Mouse (Mus musculus): Measurements from ENCODE around the gene Zfp367. TPM values are rescaled to one million over a fixed set of nuclear protein-coding genes. Genes with fewer than 3 reads are reported as not detected.

Gene Zfp367
- 28.0 TPM for polyA plus RNA-seq (2015; fragmentation: Illumina TruSeq; extraction: RNeasy Lipid Tissue Mini Kit (QIAGEN cat#74804); ENCODE audit: insufficient read depth, low replicate concordance)

DNA sequence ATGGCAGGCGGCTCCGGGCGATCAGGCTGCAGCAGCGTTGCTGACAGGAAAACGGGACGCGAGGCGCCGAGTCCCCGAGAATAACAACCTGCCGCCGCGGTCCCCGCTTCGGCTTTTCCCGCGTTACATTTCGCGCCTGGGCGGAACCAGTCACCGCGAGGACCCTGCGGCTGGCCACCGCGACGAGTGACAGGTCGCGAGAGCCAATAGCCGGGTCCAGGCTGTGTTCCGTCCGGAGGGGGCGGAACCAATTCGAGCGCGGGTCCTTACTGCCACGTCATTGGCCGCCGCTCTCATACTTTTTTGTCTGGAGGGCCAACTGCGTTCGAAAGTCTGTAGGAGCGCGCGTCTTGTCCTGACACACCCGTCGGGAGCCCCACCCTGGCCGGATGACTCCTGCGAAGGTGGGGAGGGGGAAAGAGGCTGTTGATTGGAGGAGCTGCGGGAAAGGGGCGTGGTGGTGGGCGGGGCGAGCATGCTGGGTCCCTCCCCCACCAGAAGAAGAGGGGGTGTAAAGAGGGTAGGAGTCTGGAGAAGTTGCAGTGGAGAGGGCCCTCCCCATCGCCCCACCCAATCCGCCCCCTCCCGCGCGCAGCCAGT lies at the start of gene Zfp367:
Gene Zfp367 (minus strand): TSS at position 120 of the 600 bp plus-strand sequence.

DNA sequence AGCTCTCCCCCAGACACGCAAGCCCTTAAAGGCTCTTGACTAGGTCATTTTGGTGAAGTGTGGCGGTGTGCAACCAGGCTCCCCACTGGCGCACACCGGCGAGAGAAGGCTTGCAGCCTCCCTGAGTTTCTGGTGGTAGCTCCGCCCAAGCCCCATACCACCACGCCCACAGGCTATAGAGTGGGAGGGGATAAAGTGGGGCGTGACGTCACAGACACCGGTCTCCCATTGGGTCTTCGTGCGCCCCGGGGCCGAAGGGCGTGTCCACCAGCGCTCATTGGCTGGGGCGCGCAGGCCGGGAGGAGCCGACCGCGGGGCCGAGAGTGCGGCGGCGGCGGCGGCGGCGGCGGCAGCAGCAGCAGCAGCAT lies 8.5 kb upstream of the Zfp367 start, which contains the start of gene Habp4:
Gene Habp4 (plus strand): TSS at position 277 of the 368 bp plus-strand sequence.

DNA sequence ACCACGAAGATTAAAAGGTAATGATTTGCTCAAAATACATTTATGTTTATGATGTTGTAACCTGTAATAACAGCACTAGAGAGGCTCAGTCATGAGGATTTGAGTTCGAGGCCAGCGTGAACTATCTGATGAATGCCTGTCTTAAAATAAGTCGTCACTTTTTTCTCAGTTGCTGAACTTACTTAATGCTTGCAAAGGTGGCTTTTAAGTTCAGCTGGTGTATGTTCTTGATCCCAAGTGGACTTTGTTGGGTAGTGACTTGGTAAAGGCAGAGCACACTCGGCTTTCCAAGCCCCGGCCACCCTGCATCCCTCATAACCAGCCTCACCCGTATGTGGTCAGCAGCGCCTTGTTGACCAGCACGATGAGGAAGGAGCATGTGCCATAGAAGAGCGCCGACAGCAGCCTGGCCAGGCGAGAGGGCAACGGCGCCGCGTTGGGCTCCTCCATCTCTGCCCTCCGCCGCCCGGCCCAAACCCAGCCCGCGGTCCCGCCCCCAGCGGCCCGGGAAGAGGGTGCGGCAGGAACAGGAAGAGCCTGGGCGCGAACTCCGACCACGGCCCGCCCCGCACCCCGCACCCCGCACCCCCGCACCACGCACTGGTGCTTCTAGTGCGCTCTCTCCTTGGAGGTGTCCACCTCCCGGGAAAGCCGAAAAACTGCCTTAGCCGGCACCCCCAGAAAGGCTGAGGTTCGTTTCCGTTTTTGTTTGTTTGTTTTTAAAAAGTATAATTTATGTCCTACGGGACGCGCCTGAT lies 24.0 kb downstream of the Zfp367 start, which contains the start of gene Slc35d2:
Gene Slc35d2 (minus strand): TSS at position 511 of the 758 bp plus-strand sequence.

DNA sequence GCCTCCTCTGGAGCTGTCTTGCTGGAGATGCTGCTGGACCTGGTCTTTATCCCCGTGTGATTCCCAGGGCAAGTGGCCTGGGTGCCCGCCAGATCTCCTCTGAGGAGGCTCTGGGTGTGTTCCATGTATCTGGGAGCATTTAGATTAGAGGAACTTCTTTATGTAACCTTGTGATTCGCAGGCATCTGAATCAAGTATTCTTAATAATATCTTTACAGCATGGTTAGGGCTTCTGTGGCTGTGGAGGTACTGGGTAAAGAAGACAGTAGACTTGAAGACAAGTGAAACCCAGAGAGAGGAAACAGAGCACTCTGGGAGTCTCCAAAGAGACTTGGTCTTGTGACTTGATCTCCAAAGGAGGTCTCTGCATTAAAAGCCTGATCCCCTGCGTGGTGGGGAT lies 63.9 kb downstream of the Zfp367 start, which contains the start of gene Hsd17b3:
Gene Hsd17b3 (minus strand): TSS at position 101 of the 400 bp plus-strand sequence.

Other genes starting within 250 kb of the Zfp367 start
- gene Hsd17b3, start 64.0 kb downstream of the Zfp367 start, polyA plus RNA-seq (2015; fragmentation: Illumina TruSeq; extraction: RNeasy Lipid Tissue Mini Kit (QIAGEN cat#74804); ENCODE audit: insufficient read depth, low replicate concordance) = not detected
- gene Slc35d2, start 23.8 kb downstream of the Zfp367 start, polyA plus RNA-seq (2015; fragmentation: Illumina TruSeq; extraction: RNeasy Lipid Tissue Mini Kit (QIAGEN cat#74804); ENCODE audit: insufficient read depth, low replicate concordance) = 18.2 TPM
- gene Habp4, start 8.6 kb upstream of the Zfp367 start, polyA plus RNA-seq (2015; fragmentation: Illumina TruSeq; extraction: RNeasy Lipid Tissue Mini Kit (QIAGEN cat#74804); ENCODE audit: insufficient read depth, low replicate concordance) = 22.2 TPM
- gene Cdc14b, start 122.1 kb upstream of the Zfp367 start, polyA plus RNA-seq (2015; fragmentation: Illumina TruSeq; extraction: RNeasy Lipid Tissue Mini Kit (QIAGEN cat#74804); ENCODE audit: insufficient read depth, low replicate concordance) = 16.6 TPM
- gene Aaed1, start 159.5 kb upstream of the Zfp367 start, polyA plus RNA-seq (2015; fragmentation: Illumina TruSeq; extraction: RNeasy Lipid Tissue Mini Kit (QIAGEN cat#74804); ENCODE audit: insufficient read depth, low replicate concordance) = 40.1 TPM
- gene Ctsl, start 217.7 kb upstream of the Zfp367 start, polyA plus RNA-seq (2015; fragmentation: Illumina TruSeq; extraction: RNeasy Lipid Tissue Mini Kit (QIAGEN cat#74804); ENCODE audit: insufficient read depth, low replicate concordance) = 119 TPM